Mouse (Mus musculus) Muller cell, postnatal 12 days (primary cell): Measurements from ENCODE around the gene Slc35b4.

Source experiments
- DNase-seq: peaks from one replicate; pipeline ENCODE4 v3.0.0-alpha.2; 2015; ENCODE audit errors: inconsistent ontology term

Gene Slc35b4

DNA sequence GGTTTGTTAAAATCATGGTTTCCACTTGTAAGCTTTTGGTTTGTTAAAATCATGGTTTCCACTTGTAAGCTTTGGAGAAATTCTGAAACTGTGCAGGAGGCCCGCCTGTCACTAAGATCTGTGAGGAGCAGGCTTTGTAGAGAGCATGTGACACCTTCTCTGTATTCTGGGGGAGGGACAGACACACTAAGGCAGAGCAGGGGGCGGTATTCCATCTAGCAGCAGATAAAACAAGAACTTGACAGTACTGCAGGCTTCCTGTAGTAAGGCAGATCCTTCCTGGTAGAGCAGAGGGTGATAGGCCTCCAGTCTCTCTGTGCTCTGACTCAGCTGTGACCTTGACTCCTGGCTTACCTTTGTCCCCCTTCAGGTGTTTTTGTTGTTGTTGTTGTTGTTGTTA, 47.6 kb downstream of the Slc35b4 start:
- DNase-seq, result no peak

DNA sequence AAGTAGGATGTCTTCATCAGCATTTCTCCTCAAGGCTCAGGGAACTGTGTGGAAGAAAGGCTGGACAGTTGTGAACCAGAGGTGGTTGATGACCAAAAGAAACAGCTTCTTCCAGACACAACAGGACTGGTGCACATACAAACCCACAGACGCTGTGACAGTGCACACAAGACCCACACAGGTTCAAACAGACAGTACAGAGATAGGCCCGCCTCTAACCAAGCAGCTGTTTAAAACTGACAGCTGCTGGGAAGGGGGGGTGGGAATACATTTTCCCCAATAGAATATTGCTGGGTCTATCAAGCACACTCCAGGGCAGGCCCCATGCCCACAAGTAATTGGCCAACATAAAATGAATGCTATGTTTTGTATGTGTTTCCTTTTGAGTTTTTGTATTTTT, 52.5 kb downstream of the Slc35b4 start:
- no peak for DNase-seq

DNA sequence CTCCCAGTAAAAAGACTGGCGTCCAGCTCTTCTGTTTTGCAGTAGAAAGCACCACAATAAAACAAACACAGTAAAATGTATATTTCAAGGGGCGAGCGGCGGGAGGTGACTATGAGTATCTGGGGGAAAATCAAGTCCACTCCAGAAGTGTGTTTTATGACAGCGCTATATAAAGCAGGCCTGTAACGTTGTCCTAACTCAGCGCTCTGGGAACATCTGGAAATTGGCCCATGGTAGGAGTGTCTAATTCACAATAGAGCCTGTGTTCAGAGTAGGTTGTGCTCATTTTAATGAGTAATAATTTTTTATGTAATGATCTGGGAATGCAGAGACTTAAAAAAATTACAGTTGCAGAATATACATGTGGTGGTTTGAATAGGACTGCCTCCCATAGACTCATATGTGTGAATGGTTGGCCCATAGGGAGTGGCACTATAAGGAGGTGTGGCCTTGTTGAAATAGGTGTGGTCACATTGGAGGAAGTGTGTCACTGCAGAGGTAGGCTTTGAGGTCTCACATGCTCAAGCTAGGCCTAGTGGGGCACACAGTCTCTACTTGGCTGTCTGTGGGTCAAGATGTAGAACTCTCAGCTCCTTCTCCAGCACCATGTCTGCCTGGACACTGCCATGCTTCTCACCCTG, 60.0 kb downstream of the Slc35b4 start:
- no peak for DNase-seq

DNA sequence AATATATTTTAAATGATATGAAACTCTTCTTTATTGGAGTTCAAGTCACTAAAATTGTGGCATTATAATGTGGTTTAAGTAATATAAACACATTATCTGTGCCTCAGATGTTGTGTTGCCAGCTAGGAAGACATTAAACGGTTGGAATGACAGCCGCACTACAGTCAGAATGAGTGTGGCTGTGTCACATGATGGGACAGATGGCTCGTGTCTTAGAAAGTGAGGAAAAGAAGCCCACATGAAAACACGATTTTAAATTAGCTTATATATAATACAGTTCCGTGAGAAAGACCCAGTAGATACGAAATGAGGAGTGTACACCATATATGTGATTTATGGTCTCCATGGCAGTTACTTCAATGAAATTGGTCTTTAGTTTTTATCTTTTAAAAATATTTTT, 65.5 kb downstream of the Slc35b4 start:
- DNase-seq, result no peak

DNA sequence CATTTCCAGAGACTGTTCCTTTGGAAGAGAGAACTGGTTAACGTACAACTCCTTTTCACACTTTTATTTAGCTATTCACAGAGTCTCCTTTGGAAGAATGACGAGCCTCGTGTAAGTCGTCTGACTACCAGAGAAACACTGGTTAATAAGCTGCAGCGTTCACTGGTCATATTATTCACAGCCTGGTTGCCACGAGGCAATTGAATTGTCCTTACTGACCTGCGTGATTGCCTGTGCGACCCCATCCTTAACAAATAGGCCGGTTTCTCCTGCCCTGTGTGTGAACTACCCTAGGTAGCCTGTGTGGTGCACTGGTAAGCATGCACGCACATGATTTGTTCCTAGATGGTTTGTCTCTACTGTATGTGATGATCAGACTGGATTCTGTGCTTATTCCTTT, 66.3 kb downstream of the Slc35b4 start:
- no peak for DNase-seq
